In the genomic region with DNA sequence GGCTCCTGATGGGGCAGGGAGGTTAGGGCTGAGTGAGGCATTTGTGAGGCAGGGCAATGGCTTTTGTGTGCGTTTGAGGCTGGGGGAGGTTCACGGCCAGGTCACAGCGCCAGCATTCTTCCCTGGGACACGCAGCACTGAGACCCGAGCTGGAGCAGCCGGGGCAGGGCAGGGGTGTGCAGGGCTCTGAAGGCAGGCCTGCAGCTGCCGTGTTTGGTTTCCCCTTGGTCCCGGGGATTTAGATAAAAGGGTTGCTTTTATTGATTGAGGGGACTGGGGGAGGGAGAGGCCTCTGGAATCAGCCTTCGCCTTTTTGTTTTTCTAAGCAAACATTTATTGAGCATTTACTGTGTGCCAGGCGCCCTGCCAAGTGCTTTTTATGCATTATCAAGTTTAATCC, we compare ENCODE assay signal across 13 mouse cellular contexts.
DNase-seq lines count a peak whose midpoint lies in the region; ATAC-seq and TF ChIP-seq lines count a peak whose summit lies in the region.
"Had no signal": no experiment of that assay in that cellular context is flagged by ENCODE, and none has a peak within 500 bp of the region (broad histone marks: within the 10 kb centered on the region; RNA-seq: fewer than 3 reads in every experiment).

No protein-coding gene starts in this region.

- intact Hi-C loops in left cerebral cortex, postnatal 25 days (cut with DNase I): no loop called here

- 0 out of 2 replicates have a peak, but pooled peaks have one; percentile 51 for ATAC-seq in forebrain, embryonic 12.5 days (ENCODE audit: low FRiP score)
- ATAC-seq in forebrain, embryonic 16.5 days: no peak
- no peak for ATAC-seq in neural tube, embryonic 15.5 days (ENCODE audit: low FRiP score)
- ATAC-seq in limb, embryonic 14.5 days (ENCODE audit: low FRiP score, low read depth): peak; percentile 88

- H3K27me3 ChIP-seq in forebrain, embryonic 12.5 days: peaks cover 19% of the 10 kb centered on the region
- no peaks in the 10 kb centered on the region for H3K27me3 ChIP-seq in forebrain, embryonic 16.5 days (replicated peaks; ENCODE audit: control insufficient read depth, insufficient read depth, low read length)
- no peaks in the 10 kb centered on the region for H3K27me3 ChIP-seq in neural tube, embryonic 15.5 days (replicated peaks)
- H3K27me3 ChIP-seq in limb, embryonic 14.5 days (ENCODE audit: control insufficient read depth, insufficient read depth, low read length): no peaks in the 10 kb centered on the region

- H3K4me2 ChIP-seq in forebrain, embryonic 12.5 days: no peak overlapping the region
- no peak overlapping the region for H3K4me2 ChIP-seq in forebrain, embryonic 16.5 days (ENCODE audit: low read length)
- H3K4me2 ChIP-seq in neural tube, embryonic 15.5 days: no peak overlapping the region
- no peak overlapping the region for H3K4me2 ChIP-seq in limb, embryonic 14.5 days (replicated peaks; ENCODE audit: low read depth, low read length, severe bottlenecking)

- no peak overlapping the region for H3K4me3 ChIP-seq in forebrain, embryonic 12.5 days (replicated peaks)
- no peak overlapping the region for H3K4me3 ChIP-seq in forebrain, embryonic 16.5 days (replicated peaks; ENCODE audit: low read length)
- H3K4me3 ChIP-seq in neural tube, embryonic 15.5 days (replicated peaks): no peak overlapping the region
- H3K4me3 ChIP-seq in limb, embryonic 14.5 days (replicated peaks; ENCODE audit: low read length): no peak overlapping the region
- H3K4me3 ChIP-seq: heart, adult 2 months had no signal

- peaks cover 28% of the 10 kb centered on the region for H3K4me1 ChIP-seq in forebrain, embryonic 12.5 days
- H3K4me1 ChIP-seq in forebrain, embryonic 16.5 days (replicated peaks; ENCODE audit: control insufficient read depth, insufficient read depth, low read length): peaks cover 4% of the 10 kb centered on the region; the same call in 1 of the 2 replicates
- peaks cover 10% of the 10 kb centered on the region for H3K4me1 ChIP-seq in neural tube, embryonic 15.5 days
- peaks cover 14% of the 10 kb centered on the region; the same call in 1 of the 2 replicates for H3K4me1 ChIP-seq in limb, embryonic 14.5 days (ENCODE audit: control insufficient read depth, insufficient read depth, low read length)

- H3K9me3 ChIP-seq in forebrain, embryonic 12.5 days: no peaks in the 10 kb centered on the region
- no peaks in the 10 kb centered on the region for H3K9me3 ChIP-seq in forebrain, embryonic 16.5 days (ENCODE audit: control insufficient read depth, low read length)
- no peaks in the 10 kb centered on the region for H3K9me3 ChIP-seq in neural tube, embryonic 15.5 days (replicated peaks)
- no peaks in the 10 kb centered on the region for H3K9me3 ChIP-seq in limb, embryonic 14.5 days (ENCODE audit: control insufficient read depth, low read length)

- H3K27ac ChIP-seq in forebrain, embryonic 12.5 days: peak overlapping the region; percentile 42; the same call in 1 of the 2 replicates
- no peak overlapping the region for H3K27ac ChIP-seq in forebrain, embryonic 16.5 days (ENCODE audit: low read length)
- H3K27ac ChIP-seq in neural tube, embryonic 15.5 days (replicated peaks): no peak overlapping the region
- H3K27ac ChIP-seq in limb, embryonic 14.5 days (replicated peaks; ENCODE audit: low read depth, low read length): 0 out of 2 replicates have a peak overlapping the region, but pooled peaks have one; percentile 29
- H3K27ac ChIP-seq: heart, adult 2 months had no signal

- H3K36me3 ChIP-seq in forebrain, embryonic 12.5 days (replicated peaks): no peaks in the 10 kb centered on the region
- H3K36me3 ChIP-seq in forebrain, embryonic 16.5 days (ENCODE audit: control insufficient read depth, insufficient read depth): no peaks in the 10 kb centered on the region
- H3K36me3 ChIP-seq in neural tube, embryonic 15.5 days: no peaks in the 10 kb centered on the region
- no peaks in the 10 kb centered on the region for H3K36me3 ChIP-seq in limb, embryonic 14.5 days (ENCODE audit: control insufficient read depth, insufficient read depth, low read length)

- peak; percentile 64 for DNase-seq in neural tube, embryonic 10.5 days (ENCODE audit: extremely low spot score, low spot score)
- peak; percentile 69 for DNase-seq in limb, embryonic 14.5 days (ENCODE audit: low spot score)
- DNase-seq in urinary bladder, adult 2 months (ENCODE audit: low spot score): no peak
- DNase-seq in left cerebral cortex, postnatal 25 days (ENCODE audit: low spot score in 2 of 2): no peak
- DNase-seq in cerebellum, adult 11 months: no peak
- DNase-seq: adrenal gland, postnatal 10 days; cerebellum, adult 9-10 months; heart, adult 2 months; left cerebral cortex, postnatal 4 days; right cerebral cortex, postnatal 25 days had no signal

- no peak overlapping the region for H3K9ac ChIP-seq in forebrain, embryonic 12.5 days
- H3K9ac ChIP-seq in forebrain, embryonic 16.5 days (replicated peaks; ENCODE audit: low read depth, low read length): no peak overlapping the region
- no peak overlapping the region for H3K9ac ChIP-seq in neural tube, embryonic 15.5 days (replicated peaks)
- H3K9ac ChIP-seq in limb, embryonic 14.5 days (ENCODE audit: low read depth, low read length, severe bottlenecking): no peak overlapping the region

- no peak for TF ChIP-seq POLR2A in limb, embryonic 14.5 days (IDR thresholded peaks at IDR 0.05; ENCODE audit: borderline replicate concordance, extremely low read depth, insufficient read depth, insufficient read length)

- WGBS in forebrain, embryonic 12.5 days: 4% methylated on average over 10 of the region's 10 CpGs
- 5% methylated on average over 10 of the region's 10 CpGs for WGBS in forebrain, embryonic 16.5 days
- 9% methylated on average over 10 of the region's 10 CpGs for WGBS in neural tube, embryonic 15.5 days
- 12% methylated on average over 10 of the region's 10 CpGs for WGBS in limb, embryonic 14.5 days

Comparison
In these comparisons a context has a peak if more than half of its experiments do, and no peak if none do; other contexts are left out.
1. ATAC-seq: peak in forebrain, embryonic 12.5 days (single experiment) and limb, embryonic 14.5 days (single experiment); none in forebrain, embryonic 16.5 days (single experiment) and neural tube, embryonic 15.5 days (single experiment).
2. H3K27ac ChIP-seq: peak in forebrain, embryonic 12.5 days (single experiment) and limb, embryonic 14.5 days (single experiment); none in forebrain, embryonic 16.5 days (single experiment) and neural tube, embryonic 15.5 days (single experiment).
3. DNase-seq: peak in neural tube, embryonic 10.5 days (single experiment) and limb, embryonic 14.5 days (single experiment); none in urinary bladder, adult 2 months (single experiment), left cerebral cortex, postnatal 25 days (0 of 2) and cerebellum, adult 11 months (single experiment).